Mouse (Mus musculus): ENCODE measurements around the gene Srebf1.

The Srebf1 gene

DNA sequence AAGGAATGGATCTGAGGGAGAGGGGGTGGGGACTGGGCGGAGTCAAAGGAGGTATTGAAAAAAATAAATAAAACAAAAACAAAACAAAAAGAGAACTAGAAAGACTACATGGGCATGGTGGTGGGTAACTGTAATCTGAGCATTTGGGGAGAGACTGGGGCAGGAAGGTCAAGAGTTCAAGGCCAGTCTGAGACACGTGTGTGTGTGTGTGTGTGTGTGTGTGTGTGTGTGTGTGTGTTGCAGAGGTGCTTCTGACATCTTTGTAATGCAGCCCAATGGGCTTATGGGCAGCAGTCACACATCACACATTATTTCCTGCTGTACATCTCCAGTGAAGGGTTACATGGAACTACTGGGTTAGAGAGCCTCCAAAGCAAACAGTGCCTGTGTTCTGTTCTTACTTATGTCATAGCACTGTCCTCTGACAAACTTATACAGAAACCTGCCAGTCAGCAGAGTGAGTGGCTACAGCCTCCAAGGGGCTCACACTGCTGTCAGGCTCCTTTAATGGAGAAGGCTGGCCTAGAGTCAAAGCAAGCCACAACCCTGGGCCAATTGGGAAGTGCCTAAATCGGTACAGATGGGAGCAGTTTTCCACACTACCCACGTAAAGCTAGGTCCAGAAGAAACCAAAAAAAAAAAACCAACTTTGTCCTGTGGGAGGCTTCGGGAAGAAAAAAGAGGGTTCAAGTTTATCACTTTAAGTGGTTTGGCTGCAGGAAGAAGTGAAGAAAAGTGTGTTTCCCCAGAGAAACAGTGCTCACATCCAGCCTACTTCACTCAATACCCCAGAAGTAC lies 25.6 kb upstream of the Srebf1 start:
- ChIA-PET POLR2A (interaction anchor here (0.8 to 2.3 kb wide), 16 partner anchors 9 to 290 kb away, joined by 3 to 7 read pairs (median 3); partner anchors contain the start of gene Rai1 (in 1 of the 4)), CTCF (interaction anchor here (0.5 to 1.4 kb wide), 12 partner anchors 19 to 164 kb away, joined by 3 to 8 read pairs (median 3); no protein-coding TSS in a partner anchor)

DNA sequence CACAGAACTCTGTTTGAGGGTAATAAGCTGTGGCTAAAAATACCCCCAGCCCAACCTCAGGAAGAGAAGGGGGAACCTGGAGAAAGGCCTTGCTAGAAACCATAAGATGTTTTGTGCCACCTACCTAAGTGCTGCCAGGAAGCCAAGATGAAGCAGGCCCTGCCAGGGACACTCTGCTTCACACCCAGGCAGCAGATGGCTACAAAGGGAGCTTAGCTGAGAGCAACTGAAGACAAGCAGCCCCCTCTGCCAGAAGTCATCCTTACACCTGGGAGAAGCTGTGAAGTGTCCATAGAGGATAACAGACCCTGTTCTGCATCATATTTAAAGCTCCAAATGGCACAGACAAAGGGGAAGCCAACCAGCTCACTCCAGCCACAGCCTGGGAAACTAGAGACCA lies 23.7 kb upstream of the Srebf1 start:
- POLR2A ChIA-PET: interaction anchor here in 2 of 4 experiments (1.0 to 2.3 kb wide), 5 partner anchors 14 to 54 kb away, joined by 3 to 7 read pairs (median 3); no protein-coding TSS in a partner anchor
- CTCF ChIA-PET: interaction anchor here in 1 of 4 experiments (1.4 to 1.5 kb wide), 2 partner anchors 46 to 61 kb away, joined by 3 to 4 read pairs; no protein-coding TSS in a partner anchor

DNA sequence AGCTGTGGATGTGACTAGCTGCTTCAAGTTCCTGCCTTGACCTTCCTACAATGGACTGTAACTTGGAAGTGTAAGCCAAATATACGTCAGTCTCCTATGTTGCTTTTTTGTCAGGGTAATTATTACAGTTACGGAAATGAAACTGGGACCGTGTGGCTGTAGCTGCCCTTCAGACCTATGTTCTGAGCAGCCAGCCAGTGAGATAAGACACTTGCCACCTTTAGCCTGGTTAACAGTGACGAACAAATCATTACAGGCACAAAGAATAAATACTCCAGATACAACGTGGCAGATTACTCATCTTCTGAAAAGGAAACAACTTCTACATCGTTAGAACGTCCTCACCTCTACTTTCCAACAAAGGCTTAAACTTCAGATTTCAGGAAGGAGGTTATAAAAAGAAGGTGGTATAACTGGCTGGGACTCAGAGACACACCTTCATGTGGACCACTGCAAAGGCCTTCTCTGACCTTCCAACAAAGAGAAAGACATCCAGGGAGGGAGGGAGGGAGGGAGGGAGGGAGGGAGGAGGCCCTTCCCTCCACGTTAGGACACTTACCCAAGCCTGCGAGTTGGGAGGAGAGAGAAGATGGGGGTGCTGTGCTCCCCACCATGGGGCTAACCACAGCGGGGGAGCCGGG lies 22.2 kb upstream of the Srebf1 start:
- ChIA-PET POLR2A (interaction anchor here in 2 of 4 experiments (1.0 to 2.3 kb wide), 5 partner anchors 12 to 49 kb away, joined by 3 to 7 read pairs (median 4); no protein-coding TSS in a partner anchor), CTCF (interaction anchor here in 2 of 4 experiments (1.4 to 1.7 kb wide), 3 partner anchors 45 to 167 kb away, joined by 3 to 4 read pairs (median 3); no protein-coding TSS in a partner anchor)

DNA sequence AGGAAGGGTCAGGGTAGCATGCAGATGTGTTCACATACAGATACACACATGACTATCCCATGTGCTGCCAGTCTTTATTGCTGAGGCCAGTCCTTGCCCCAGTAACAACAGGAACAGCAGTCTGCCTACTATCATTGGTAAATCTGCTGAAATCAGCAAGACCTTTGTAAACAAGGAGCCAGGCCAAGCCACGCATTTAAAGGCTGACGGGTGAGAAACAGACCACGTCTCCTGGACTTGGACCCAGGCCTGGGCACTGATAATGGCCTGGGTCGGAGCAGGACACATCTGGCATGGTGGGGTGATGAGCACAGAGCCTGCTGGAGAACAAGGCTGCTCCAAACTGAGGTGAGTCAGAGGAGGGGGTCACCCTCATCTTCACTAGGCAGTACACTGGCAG lies 18.1 kb upstream of the Srebf1 start:
- CTCF ChIA-PET: interaction anchor here in 3 of 4 experiments (1.0 to 1.2 kb wide), 4 partner anchors 40 to 67 kb away, joined by 3 to 5 read pairs (median 4); no protein-coding TSS in a partner anchor

DNA sequence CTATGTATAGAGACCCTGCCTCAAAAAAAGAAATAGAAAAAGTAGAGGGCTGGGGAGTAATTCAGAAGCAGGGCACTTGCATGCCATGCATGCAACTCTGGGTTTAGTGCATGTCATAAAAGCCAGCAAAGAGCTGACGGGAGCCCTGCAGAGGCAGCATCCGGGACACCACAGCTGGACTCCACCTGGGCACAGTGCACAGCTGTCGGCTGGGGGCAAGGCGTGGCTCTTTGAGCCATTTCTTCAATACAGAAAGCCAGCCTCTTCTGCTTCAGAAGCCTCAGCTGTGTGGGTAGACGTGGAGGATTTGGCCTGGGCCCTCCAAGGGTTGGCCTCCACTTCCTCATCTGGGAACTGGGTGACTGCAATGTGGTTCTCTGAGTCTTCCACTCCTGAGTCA lies 13.0 kb upstream of the Srebf1 start:
- CTCF ChIA-PET: interaction anchor here in 1 of 4 experiments (1.5 to 1.8 kb wide), 2 partner anchors 16 to 35 kb away, joined by 4 to 5 read pairs; no protein-coding TSS in a partner anchor
- POLR2A ChIA-PET: interaction anchor here in 2 of 4 experiments (0.9 to 22.1 kb wide), 5 partner anchors 11 to 29 kb away, joined by 3 to 343 read pairs (median 3); partner anchors contain the start of gene Srebf1 (in 1 of the 2)

More for the DNA sequence above, 18.1 kb upstream of the Srebf1 start:
- POLR2A ChIA-PET: interaction anchor here in 1 of 4 experiments (1.5 kb wide), 1 partner anchor 18 kb away, joined by 5 read pairs; the partner anchor contains the start of gene Srebf1

DNA sequence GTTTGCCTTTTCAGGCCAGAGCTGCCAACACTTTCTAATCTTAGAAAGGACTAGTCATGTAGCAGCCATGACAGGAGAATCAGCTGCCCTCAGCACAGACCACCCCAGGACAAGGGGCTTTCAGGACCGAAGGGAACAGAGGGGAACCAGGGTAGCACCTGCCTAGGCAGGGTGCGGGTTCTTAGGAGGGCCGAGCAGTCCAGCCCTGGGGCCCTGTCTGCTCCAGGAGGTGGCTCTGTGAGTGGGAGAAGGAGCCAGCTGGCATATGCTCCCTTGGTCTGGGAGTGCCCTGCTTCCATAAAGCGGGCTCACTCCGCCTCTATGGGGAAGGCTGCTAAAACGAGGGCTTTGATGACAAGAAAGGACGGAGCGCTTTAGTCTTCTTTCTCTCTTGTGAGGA lies 10.9 kb upstream of the Srebf1 start:
- POLR2A ChIA-PET: interaction anchor here in 3 of 4 experiments (1.0 to 22.1 kb wide), 15 partner anchors 9 to 184 kb away, joined by 3 to 343 read pairs (median 5); partner anchors contain the start of genes Srebf1 (in 2 of the 3), Drc3 (in 1 of the 3), Gid4 (in 1 of the 3) and Tom1l2 (in 1 of the 3)
- CTCF ChIA-PET: interaction anchor here in 3 of 4 experiments (0.9 to 2.1 kb wide), 4 partner anchors 8 to 33 kb away, joined by 3 to 9 read pairs (median 3); no protein-coding TSS in a partner anchor

DNA sequence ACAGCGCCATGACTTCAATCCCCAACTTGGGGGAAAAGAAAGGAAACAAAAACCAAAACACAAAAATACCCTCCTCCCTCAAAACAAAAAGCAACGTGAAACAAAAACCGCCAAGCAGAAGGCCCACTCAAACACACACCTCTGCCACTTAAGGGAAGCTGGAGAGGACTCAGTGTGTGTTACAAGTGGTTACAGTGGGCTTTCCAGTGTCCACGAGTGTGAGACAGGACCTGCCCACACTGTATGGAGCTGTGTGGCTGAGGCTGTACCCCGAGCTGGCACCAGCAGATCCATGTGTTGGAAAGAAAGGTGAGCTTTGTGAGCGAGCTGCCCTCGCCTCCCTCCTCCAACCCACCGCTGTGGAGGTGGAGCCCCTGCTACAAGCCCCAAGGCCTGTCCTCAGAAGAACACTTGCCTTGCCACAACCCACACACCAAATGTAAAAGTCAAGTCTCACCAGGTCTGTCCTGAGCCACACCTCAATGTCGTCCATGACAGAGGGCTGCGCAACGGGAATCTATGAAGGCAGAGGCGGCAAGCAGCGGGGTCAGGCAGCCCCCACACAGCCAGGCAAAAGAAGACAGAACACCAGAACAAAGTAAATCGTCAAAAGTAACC lies 10.2 kb upstream of the Srebf1 start:
- POLR2A ChIA-PET: interaction anchor here (0.9 to 22.1 kb wide), 22 partner anchors 9 to 185 kb away, joined by 3 to 343 read pairs (median 4); partner anchors contain the start of genes Srebf1 (in 2 of the 4), Drc3 (in 1 of the 4), Gid4 (in 1 of the 4) and Tom1l2 (in 1 of the 4)
- CTCF ChIA-PET: interaction anchor here in 3 of 4 experiments (0.8 to 2.1 kb wide), 8 partner anchors 19 to 75 kb away, joined by 3 to 9 read pairs (median 4); no protein-coding TSS in a partner anchor

DNA sequence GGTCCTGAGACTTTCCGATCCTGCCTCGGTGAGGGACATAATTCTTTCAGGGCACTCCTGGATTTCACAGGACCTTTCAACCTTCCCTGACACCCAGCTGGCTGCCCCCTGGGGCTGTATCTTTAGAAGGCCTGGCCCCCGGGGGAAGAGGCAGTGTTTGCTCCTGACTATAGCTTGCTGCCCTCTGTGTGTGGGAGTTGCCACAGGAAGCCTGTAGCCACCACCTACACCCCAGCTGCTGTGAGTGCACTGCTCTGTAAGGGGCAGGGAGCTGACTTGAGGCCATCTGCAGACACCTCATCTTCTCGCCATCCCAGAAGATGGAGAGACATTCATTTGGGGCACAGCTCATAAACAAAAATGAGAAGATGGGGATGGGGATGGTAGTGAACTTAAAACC lies 9.6 kb upstream of the Srebf1 start:
- ChIA-PET CTCF (interaction anchor here in 3 of 4 experiments (0.5 to 2.1 kb wide), 8 partner anchors 19 to 319 kb away, joined by 3 to 9 read pairs (median 4); no protein-coding TSS in a partner anchor), POLR2A (interaction anchor here (0.5 to 22.1 kb wide), 19 partner anchors 8 to 185 kb away, joined by 3 to 343 read pairs (median 4); partner anchors contain the start of genes Srebf1 (in 2 of the 4), Drc3 (in 1 of the 4), Gid4 (in 1 of the 4) and Tom1l2 (in 1 of the 4))

DNA sequence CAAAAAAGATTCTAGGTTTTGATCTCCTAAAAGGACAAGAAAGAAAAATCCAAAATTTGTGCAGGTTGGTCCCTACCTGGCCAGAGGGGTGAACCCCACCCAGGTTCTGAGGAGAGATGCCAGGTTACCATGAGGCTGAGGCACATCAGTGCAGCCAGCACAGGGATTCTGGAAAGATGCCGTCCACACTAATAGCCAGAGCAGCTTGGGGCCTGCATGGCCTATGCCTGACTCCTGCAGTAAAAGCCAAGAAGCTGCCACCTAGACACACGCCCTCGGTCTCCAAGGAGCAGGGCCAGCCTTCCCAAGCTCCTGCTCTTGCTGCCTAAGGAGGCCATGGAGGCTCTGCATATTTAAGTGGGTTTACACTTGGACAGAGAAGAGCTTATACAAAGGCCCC lies 8.9 kb upstream of the Srebf1 start:
- ChIA-PET CTCF (interaction anchor here in 2 of 4 experiments (0.9 to 2.1 kb wide), 5 partner anchors 20 to 76 kb away, joined by 3 to 9 read pairs (median 4); no protein-coding TSS in a partner anchor), POLR2A (interaction anchor here (0.5 to 22.1 kb wide), 19 partner anchors 7 to 641 kb away, joined by 3 to 343 read pairs (median 4); partner anchors contain the start of genes Srebf1 (in 2 of the 4), Drc3 (in 1 of the 4), Gid4 (in 1 of the 4) and Tom1l2 (in 1 of the 4))

DNA sequence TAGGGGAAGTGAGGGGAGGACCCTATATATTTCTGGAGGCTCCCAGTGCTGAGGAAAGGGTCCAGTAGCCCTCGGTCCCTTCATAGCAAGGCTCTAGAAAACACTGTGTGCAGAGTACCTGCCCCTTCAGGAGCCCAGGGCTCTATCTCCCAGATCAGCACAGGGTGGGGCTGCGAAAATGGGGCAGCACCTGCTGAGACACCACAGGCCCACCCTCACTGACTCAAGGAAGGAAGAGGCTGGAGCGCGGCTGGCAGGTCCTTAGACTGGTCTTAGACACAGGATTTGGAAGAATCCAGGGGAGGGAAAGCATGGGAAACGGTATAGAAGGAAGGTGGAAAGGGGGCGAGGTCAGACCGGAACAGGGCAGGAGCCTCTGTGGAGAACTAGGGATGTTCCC lies 8.1 kb upstream of the Srebf1 start:
- ChIA-PET CTCF (no interaction called here), POLR2A (interaction anchor here in 2 of 4 experiments (2.9 to 22.1 kb wide), 2 partner anchors 10 to 24 kb away, joined by 12 to 343 read pairs; no protein-coding TSS in a partner anchor)

DNA sequence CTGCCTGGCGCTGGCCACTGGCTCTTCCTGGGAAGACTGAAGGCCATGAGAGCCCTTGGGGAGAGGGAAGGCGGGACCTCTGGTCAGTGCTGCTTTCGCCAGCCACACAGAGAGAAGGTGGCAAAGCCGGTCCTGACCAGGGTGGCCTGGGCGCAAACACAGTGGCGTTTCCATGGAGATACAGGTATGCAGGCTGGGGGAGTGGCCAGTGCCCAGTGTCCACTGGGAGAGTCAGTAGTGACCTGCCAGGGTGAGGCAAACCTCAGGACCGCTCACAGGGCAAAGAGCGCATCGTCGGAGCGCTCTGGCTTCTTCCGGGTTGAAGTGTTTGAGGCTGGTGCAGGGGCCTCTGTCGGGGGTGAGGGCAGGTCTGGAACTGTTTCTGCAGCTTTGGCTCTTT lies 7.4 kb upstream of the Srebf1 start:
- CTCF ChIA-PET: no interaction called here
- POLR2A ChIA-PET: interaction anchor here in 2 of 4 experiments (1.2 to 22.1 kb wide), 5 partner anchors 8 to 124 kb away, joined by 3 to 343 read pairs (median 5); no protein-coding TSS in a partner anchor

DNA sequence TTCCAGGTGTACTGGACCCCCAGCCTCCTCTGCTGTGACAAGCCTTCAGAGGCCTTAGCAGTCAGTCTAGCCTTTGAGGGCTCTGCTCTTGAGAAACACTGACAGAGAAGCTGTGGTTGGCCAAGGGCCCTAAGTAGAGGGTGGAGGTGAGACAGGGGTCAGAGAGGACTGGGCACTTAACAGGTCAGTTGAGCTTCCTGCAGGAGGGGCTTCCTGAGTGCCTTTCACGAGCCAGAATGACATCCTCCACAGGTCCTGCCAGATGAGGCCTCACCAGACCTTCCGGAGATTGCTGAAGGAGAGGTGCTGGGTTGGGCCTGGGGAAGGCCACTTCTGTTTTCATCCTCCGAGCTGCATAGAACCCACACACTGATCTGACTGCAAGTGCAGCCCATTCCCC lies 6.1 kb upstream of the Srebf1 start:
- CTCF ChIA-PET: interaction anchor here (0.8 to 1.7 kb wide), 6 partner anchors 20 to 64 kb away, joined by 3 to 6 read pairs (median 4); no protein-coding TSS in a partner anchor

DNA sequence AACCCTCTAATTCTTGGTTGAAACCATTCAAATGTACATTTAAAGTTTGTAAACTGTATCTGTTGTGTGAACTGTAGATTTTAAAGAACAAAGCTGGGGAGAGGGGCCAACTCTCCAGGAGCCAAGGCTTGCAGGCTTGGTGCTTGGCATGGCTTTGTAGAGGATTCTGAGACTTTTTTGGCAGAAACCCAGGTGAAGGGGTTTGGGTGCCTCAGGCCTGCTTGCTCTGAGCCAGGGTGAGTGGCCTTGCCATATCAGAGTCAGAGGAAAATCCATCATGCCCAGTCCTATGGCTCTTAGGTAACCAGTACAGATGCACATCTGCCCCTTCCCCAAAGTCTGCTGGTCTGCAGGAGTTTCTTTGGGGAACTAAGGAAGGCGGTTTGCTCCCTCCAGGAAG lies 3.5 kb upstream of the Srebf1 start:
- CTCF ChIA-PET: interaction anchor here in 1 of 4 experiments (1.3 kb wide), 1 partner anchor 8 kb away, joined by 3 read pairs; no protein-coding TSS in a partner anchor
- POLR2A ChIA-PET: interaction anchor here in 2 of 4 experiments (1.0 to 22.1 kb wide), 4 partner anchors 12 to 50 kb away, joined by 3 to 343 read pairs (median 106); no protein-coding TSS in a partner anchor

More for the DNA sequence above, 6.1 kb upstream of the Srebf1 start:
- POLR2A ChIA-PET: interaction anchor here in 2 of 4 experiments (1.1 to 22.1 kb wide), 9 partner anchors 8 to 64 kb away, joined by 3 to 343 read pairs (median 4); no protein-coding TSS in a partner anchor

DNA sequence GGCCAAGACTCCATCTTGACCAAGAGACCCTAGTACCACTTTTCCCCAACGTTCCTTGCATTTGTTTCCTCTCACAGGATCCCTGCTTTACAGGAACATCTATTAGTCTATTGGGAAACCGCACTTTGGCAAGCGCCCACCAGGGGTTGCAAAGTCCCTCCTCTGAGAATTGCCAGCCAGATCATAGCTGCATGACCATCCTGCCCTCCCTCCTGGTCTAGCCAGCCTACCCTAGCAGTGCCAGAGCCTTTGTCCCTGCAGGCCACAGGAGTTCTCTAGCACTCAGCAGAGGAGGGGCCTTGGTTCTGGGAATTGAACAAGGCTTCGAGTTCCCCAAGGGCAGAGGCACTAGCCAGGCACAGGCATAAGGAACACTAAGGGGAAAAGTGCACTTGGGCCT lies 2.3 kb upstream of the Srebf1 start:
- ChIA-PET POLR2A (interaction anchor here in 3 of 4 experiments (0.8 to 22.1 kb wide), 16 partner anchors 8 to 192 kb away, joined by 3 to 343 read pairs (median 6); partner anchors contain the start of gene Gid4 (in 1 of the 3)), CTCF (interaction anchor here in 2 of 4 experiments (1.0 to 1.3 kb wide), 5 partner anchors 9 to 194 kb away, joined by 3 to 5 read pairs (median 3); partner anchors contain the start of gene Atpaf2 (in 1 of the 2))

DNA sequence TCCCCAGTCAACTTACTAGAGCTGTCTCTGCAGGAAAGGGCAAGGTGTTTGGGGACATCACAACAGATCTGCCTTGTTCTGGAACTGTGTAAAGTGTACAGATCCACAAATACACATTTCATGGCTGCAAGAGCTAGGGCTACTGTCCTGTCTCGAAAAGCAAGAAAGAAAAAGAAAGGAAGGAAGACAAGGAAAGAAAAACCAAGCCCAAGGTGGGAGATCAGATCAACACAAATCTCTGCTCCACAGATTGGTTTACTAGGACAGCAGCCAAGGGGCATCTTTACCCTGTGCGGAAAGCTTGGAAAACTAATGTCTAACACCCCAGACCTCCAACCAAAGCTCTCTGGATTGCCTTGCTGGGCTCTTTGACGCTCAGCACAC lies 304 bp downstream of the Srebf1 start:
- CTCF ChIA-PET: interaction anchor here in 1 of 4 experiments (0.7 to 1.6 kb wide), 2 partner anchors 29 to 131 kb away, joined by 5 to 6 read pairs; partner anchors contain the start of genes Drc3 and Tom1l2
- POLR2A ChIA-PET: interaction anchor here (0.6 to 22.1 kb wide), 31 partner anchors 8 to 773 kb away, joined by 3 to 343 read pairs (median 4); partner anchors contain the start of gene Drg2 (in 1 of the 4)

DNA sequence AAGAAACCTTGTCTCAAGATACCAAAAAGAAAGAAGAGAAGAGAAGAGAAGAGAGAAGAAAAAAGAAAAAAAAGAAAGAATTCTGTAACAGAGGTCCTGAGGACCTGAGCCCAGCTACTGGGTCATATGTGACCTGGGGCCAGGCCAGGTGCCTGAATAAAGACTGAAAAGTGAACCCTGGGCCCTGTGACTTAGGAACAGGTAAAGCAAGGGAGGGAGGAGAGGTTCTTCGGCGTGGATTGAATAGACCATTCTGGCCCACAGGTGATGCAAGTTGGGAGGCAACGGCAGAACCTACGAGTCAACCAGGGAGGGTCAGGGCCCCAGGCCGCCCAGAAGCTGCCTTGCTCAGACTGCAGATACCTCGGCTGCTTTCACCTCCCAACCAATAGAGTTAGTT lies 956 bp downstream of the Srebf1 start:
- ChIA-PET CTCF (interaction anchor here in 1 of 4 experiments (1.6 kb wide), 1 partner anchor 30 kb away, joined by 5 read pairs; no protein-coding TSS in a partner anchor), POLR2A (interaction anchor here (1.0 to 22.1 kb wide), 22 partner anchors 7 to 316 kb away, joined by 3 to 343 read pairs (median 6); partner anchors contain the start of gene Drg2 (in 1 of the 4))
